Mouse (Mus musculus): ENCODE results near the gene Dync1li2. TPM values are rescaled to one million over a fixed set of nuclear protein-coding genes. Genes with fewer than 3 reads are reported as not detected.

Dync1li2 gene
- polyA plus RNA-seq, 1 experiment from 2014 or later: 64.7 TPM

DNA sequence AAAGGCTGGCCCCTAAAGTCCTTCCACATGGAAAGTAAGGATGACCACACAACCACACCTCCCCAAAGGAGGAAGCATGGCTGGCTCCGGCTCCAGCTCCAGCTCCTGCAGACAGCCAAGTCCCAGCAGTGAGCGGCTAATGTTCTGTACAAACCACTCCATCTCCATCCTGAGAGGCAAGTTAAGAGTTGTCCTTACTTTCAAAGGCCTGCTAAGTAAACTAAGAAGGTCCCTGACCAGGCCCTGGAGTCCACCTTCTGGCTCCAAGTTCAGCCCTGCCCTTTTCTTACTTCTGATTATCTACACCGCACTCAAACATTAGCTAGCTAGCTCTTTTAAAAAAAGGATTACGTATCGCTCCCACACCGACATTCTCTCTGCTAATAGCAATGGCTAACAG is 49.1 kb downstream of the Dync1li2 start:
- Histone ChIP-seq H3K4me1 (peaks cover 19% of the 10 kb centered on the region), H3K36me3 (no peaks in the 10 kb centered on the region), H3K27ac (no peak overlapping the region), H3K9ac (peak overlapping the region; percentile 14; the same call in 1 of the 2 replicates), H3K4me2 (replicated peaks) (peak overlapping the region; percentile 93), H3K27me3 (no peaks in the 10 kb centered on the region), H3K4me3 (peak overlapping the region; percentile 90), H3K9me3 (peaks cover 7% of the 10 kb centered on the region; the same call in 1 of the 2 replicates)
- WGBS: 76% methylated on average over 6 of the region's 6 CpGs
- no peak for ATAC-seq (ENCODE audit: low FRiP score, low read depth)

DNA sequence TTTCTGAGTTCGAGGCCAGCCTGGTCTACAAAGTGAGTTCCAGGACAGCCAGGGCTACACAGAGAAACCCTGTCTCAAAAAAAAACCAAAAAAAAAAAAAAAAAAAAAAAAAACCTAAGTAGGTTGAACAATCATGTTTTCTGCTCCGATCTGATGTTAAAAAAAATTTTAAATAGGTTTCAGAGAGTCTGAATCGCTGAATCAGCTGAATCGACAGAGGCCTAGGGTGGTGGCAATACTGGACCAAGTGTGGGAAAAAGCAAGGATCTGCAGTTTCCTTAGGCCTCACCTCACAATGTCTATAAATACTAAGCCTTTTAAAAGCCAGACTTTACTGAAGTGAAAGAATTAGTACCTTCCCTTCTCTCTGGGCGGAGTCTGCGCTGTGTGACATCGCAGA is 49.7 kb downstream of the Dync1li2 start:
- Histone ChIP-seq H3K27me3 (no peaks in the 10 kb centered on the region), H3K27ac (no peak overlapping the region), H3K9me3 (peaks cover 5% of the 10 kb centered on the region; the same call in 1 of the 2 replicates), H3K4me2 (replicated peaks) (peak overlapping the region; percentile 93), H3K4me3 (peak overlapping the region; percentile 90; the same call in 1 of the 2 replicates), H3K9ac (no peak overlapping the region), H3K4me1 (peaks cover 19% of the 10 kb centered on the region), H3K36me3 (no peaks in the 10 kb centered on the region)
- 90% methylated on average over 7 of the region's 7 CpGs for WGBS
- no peak for ATAC-seq (ENCODE audit: low FRiP score, low read depth)

DNA sequence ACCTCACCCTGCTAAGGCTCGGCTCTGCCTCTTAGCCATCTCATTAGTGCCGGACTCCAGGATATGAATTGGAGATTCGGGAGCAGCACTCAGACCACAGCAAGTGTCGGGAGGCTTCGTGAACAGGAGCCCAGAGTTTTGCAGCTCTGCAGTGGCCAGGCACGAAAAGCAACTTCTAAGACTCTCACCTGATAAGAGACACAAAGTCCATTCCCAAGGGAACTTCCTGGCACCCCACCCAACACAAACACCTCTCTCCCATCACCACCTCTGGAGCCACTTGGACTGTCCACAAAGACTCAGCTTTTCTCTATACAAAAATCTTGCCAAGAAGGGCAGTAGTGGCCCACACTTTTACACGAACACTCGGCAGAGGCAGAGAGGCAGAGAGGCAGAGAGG is 52.6 kb downstream of the Dync1li2 start:
- Histone ChIP-seq H3K4me2 (replicated peaks) (no peak overlapping the region), H3K36me3 (no peaks in the 10 kb centered on the region), H3K4me3 (no peak overlapping the region), H3K27me3 (no peaks in the 10 kb centered on the region), H3K9me3 (no peaks in the 10 kb centered on the region), H3K9ac (no peak overlapping the region), H3K4me1 (peaks cover 48% of the 10 kb centered on the region), H3K27ac (no peak overlapping the region)
- 87% methylated on average over 8 of the region's 8 CpGs for WGBS
- ATAC-seq (ENCODE audit: low FRiP score, low read depth): no peak

DNA sequence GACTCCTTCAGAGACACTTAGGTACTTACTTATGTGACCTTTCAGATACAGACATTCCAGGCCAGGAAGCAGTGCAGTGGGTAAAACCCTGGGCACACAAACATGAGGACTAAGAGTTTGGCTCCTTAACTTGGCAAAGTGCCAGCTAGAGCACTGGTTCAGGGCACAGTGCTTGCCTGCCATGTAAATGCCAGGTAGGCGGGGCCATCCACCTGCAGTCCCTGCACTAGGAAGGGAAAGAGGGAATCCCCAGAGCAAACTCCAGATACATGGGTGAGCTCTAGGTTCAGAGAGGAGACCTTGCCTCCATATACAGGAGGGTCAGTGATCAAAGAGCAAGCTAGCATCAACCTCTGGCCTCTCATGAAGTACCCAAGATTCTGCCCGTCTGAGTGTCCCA is 54.9 kb downstream of the Dync1li2 start:
- no peaks in the 10 kb centered on the region for H3K27me3 ChIP-seq
- no peak overlapping the region for H3K9ac ChIP-seq
- no peak overlapping the region for H3K4me2 ChIP-seq (replicated peaks)
- 71% methylated on average over 2 of the region's 2 CpGs for WGBS
- peaks cover 46% of the 10 kb centered on the region for H3K4me1 ChIP-seq
- no peaks in the 10 kb centered on the region for H3K36me3 ChIP-seq
- H3K27ac ChIP-seq: no peak overlapping the region
- H3K4me3 ChIP-seq: no peak overlapping the region
- no peaks in the 10 kb centered on the region for H3K9me3 ChIP-seq
- ATAC-seq (ENCODE audit: low FRiP score, low read depth): no peak

DNA sequence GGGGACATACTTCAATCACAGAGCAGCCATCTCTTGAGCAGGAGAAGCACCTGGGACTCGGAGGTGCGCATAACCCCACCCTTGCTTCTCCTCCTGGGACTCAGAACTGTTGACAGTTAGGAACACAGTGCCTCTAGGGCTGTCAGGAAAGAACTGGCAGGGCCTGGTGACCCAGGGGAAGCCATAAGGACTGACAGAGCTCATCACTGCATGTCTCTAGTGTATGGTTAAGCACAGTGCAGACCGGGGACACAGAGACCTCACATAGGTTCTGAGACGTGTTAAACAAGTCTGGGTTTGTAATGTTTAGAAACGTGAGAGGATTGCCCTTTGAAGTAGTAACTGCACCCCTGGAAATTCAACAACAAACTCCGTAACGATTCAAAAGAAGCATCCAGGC is 55.3 kb downstream of the Dync1li2 start:
- Histone ChIP-seq H3K4me2 (replicated peaks) (no peak overlapping the region), H3K9ac (no peak overlapping the region), H3K27me3 (no peaks in the 10 kb centered on the region), H3K4me1 (peaks cover 50% of the 10 kb centered on the region), H3K4me3 (no peak overlapping the region), H3K27ac (no peak overlapping the region), H3K9me3 (no peaks in the 10 kb centered on the region), H3K36me3 (no peaks in the 10 kb centered on the region)
- 43% methylated on average over 7 of the region's 7 CpGs for WGBS
- no peak for ATAC-seq (ENCODE audit: low FRiP score, low read depth)

DNA sequence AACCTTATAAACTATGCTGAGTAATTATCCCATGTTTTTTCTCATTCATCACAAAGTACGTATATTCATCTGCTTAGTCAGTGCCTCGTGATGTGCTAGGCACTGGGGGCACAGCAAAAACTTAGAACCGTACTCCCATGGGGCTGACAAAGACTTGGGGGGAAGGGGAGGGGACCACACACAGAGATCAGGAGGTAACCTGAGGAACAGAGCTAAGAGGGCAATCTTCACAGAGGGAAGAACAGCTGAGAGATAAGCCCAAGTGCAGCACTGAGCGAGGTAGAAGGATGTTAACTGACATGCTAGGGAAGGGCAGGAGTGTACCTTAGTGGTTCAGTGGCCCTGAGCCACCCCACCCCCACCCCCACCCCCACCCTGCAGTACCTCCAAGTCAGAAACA is 56.2 kb downstream of the Dync1li2 start:
- no peaks in the 10 kb centered on the region for H3K9me3 ChIP-seq
- no peak overlapping the region for H3K27ac ChIP-seq
- H3K36me3 ChIP-seq: no peaks in the 10 kb centered on the region
- peaks cover 51% of the 10 kb centered on the region for H3K4me1 ChIP-seq
- WGBS: 13% methylated on average over 4 of the region's 4 CpGs
- peak overlapping the region; percentile 32 for H3K4me2 ChIP-seq (replicated peaks)
- H3K27me3 ChIP-seq: no peaks in the 10 kb centered on the region
- H3K9ac ChIP-seq: no peak overlapping the region
- no peak overlapping the region for H3K4me3 ChIP-seq
- peak; percentile 65; the same call in 1 of the 2 replicates for ATAC-seq (ENCODE audit: low FRiP score, low read depth)

DNA sequence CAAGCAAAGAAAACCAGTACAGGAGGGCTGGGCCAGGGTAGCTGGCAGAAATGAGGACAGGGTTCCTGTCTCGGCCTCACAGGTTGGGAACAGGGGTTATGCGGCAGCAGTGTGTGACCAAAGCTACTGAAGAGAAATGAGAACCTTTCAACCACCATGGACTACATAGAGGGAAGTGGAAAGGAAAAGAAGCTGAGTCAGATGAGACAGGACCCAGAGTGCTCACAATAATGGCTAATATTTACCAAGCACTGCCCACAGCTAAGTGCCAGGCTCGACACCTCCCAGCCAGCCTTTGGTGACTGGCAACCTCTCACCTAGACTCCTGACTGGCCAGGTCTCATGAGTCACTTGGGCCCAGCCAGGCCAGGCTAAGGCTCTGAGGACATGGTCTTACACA is 58.9 kb downstream of the Dync1li2 start:
- 76% methylated on average over 3 of the region's 3 CpGs for WGBS
- H3K27me3 ChIP-seq: no peaks in the 10 kb centered on the region
- no peak overlapping the region for H3K9ac ChIP-seq
- ATAC-seq (ENCODE audit: low FRiP score, low read depth): no peak
- no peak overlapping the region for H3K27ac ChIP-seq
- H3K36me3 ChIP-seq: no peaks in the 10 kb centered on the region
- H3K4me2 ChIP-seq (replicated peaks): no peak overlapping the region
- peaks cover 66% of the 10 kb centered on the region for H3K4me1 ChIP-seq
- no peaks in the 10 kb centered on the region for H3K9me3 ChIP-seq
- no peak overlapping the region for H3K4me3 ChIP-seq

DNA sequence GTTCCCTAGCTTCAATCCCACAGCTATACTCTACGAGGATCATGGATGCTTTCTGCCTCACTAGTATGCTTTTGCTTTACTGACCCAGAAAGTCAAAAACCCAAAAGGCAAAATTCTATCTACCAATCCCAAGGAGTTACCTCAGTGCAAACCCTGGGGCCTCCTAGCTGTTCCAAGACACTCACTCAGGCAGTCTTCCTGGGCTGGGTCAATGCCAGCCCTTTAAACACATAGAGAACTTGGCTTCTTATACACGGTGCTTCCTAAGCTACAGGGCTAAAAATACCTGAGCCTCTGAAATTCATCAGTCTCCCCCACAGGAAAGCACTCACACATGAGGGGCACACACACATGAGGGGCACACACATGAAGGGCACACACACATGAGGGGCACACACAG is 59.6 kb downstream of the Dync1li2 start:
- no peaks in the 10 kb centered on the region for H3K27me3 ChIP-seq
- 55% methylated on average over 2 of the region's 2 CpGs for WGBS
- H3K9ac ChIP-seq: no peak overlapping the region
- no peaks in the 10 kb centered on the region for H3K9me3 ChIP-seq
- no peak overlapping the region for H3K27ac ChIP-seq
- peaks cover 66% of the 10 kb centered on the region for H3K4me1 ChIP-seq
- no peaks in the 10 kb centered on the region for H3K36me3 ChIP-seq
- H3K4me3 ChIP-seq: no peak overlapping the region
- no peak for ATAC-seq (ENCODE audit: low FRiP score, low read depth)
- H3K4me2 ChIP-seq (replicated peaks): no peak overlapping the region

DNA sequence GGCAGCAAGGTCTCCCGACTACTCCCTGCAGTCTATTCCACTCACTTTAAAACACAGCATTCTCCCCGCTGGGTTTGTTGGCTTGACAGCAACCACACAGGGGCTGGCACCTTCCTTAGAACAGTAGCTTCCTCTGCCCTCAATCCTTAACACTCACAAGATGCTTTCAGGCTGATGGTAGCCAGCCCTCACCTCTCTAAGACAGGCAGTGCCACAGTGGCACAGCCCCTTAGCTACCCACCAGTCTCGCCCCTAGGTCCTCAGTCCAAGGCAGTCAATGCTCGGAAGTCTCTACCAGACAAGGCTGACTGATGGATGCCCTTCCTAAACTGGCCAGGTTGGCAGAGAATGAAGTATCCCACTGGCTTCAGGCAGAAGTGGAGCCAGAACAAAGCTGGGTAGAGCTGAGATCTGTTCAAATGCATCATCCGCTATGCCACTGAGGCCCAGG is 61.9 kb downstream of the Dync1li2 start:
- ATAC-seq (ENCODE audit: low FRiP score, low read depth): no peak
- Histone ChIP-seq H3K9ac (0 out of 2 replicates have a peak overlapping the region, but pooled peaks have one; percentile 43), H3K9me3 (no peaks in the 10 kb centered on the region), H3K27me3 (no peaks in the 10 kb centered on the region), H3K4me2 (replicated peaks) (no peak overlapping the region), H3K4me3 (no peak overlapping the region), H3K36me3 (no peaks in the 10 kb centered on the region), H3K4me1 (peaks cover 49% of the 10 kb centered on the region), H3K27ac (no peak overlapping the region)
- WGBS: 83% methylated on average over 5 of the region's 5 CpGs

DNA sequence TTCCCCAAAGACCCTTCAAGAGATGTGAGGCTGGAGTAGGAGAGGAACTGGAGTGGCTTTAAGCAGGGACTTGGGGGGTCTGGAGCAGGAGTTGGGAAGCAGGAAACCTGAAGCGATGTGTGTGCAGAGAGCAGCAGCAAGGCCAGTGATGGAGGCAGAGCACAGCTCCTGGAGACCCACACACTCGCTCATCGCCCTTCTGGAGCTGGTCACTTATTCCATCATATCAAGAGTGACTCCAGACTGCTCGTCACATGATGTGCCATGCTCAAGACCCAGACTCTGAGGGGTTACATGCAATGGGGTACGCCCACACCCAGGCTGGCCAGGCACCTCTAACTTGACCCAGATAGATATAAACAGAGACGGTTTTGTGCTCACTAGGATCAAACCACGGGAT is 62.6 kb downstream of the Dync1li2 start:
- 86% methylated on average over 7 of the region's 7 CpGs for WGBS
- Histone ChIP-seq H3K27ac (no peak overlapping the region), H3K4me3 (no peak overlapping the region), H3K9me3 (no peaks in the 10 kb centered on the region), H3K27me3 (no peaks in the 10 kb centered on the region), H3K36me3 (no peaks in the 10 kb centered on the region), H3K9ac (no peak overlapping the region), H3K4me1 (peaks cover 49% of the 10 kb centered on the region), H3K4me2 (replicated peaks) (no peak overlapping the region)
- no peak for ATAC-seq (ENCODE audit: low FRiP score, low read depth)

DNA sequence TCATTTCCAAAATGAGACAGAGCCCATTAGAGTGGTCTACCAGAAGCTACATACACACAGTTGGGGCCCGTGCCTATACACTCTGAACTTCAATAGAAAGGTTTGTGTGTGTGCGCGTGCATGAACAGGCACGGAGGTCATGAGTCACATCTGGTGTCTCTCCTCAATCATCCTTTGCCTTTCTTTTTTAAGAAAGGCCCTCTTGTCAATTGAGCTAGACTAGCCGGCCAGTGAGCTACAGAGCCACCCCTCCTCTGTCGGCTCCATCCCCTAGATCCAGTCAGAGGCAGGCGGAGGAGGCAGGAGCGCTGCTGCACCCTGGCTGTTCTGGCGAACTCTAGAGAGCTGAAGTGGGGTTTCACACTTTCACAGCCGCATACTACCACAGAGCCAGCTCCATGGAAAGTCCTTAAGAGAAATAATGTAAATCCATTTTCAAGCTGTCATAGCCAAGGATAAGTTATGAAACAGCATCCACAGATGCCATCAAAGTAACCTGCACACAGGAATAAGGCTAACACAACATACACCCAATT is 63.5 kb downstream of the Dync1li2 start:
- Histone ChIP-seq H3K4me1 (peaks cover 52% of the 10 kb centered on the region), H3K27me3 (no peaks in the 10 kb centered on the region), H3K27ac (no peak overlapping the region), H3K36me3 (no peaks in the 10 kb centered on the region), H3K4me2 (replicated peaks) (no peak overlapping the region), H3K9me3 (no peaks in the 10 kb centered on the region), H3K4me3 (no peak overlapping the region), H3K9ac (no peak overlapping the region)
- 67% methylated on average over 10 of the region's 10 CpGs for WGBS
- ATAC-seq (ENCODE audit: low FRiP score, low read depth): no peak

DNA sequence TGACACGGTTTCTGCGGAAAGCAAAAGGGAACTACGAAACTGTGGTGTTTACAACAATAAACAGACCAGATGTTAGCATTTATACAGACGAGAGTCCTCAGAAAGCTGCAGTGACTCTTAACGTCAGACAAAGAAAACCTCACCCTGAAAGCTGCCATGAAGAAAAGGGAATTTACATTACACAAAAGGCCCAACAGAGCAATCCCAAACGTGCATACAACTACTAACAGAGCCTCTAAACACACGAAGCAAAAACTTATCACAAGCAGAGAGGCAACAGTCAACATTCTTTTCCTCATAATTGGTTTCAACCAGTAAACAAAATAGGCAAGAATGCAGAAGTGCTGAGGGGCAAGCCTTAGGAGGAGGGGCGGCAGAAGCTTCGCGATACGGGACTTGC is 66.2 kb downstream of the Dync1li2 start:
- no peak overlapping the region for H3K4me3 ChIP-seq
- no peaks in the 10 kb centered on the region for H3K27me3 ChIP-seq
- H3K27ac ChIP-seq: no peak overlapping the region
- no peaks in the 10 kb centered on the region for H3K36me3 ChIP-seq
- ATAC-seq (ENCODE audit: low FRiP score, low read depth): no peak
- H3K4me2 ChIP-seq (replicated peaks): no peak overlapping the region
- 47% methylated on average over 11 of the region's 11 CpGs for WGBS
- no peaks in the 10 kb centered on the region for H3K9me3 ChIP-seq
- H3K4me1 ChIP-seq: peaks cover 39% of the 10 kb centered on the region
- H3K9ac ChIP-seq: no peak overlapping the region

DNA sequence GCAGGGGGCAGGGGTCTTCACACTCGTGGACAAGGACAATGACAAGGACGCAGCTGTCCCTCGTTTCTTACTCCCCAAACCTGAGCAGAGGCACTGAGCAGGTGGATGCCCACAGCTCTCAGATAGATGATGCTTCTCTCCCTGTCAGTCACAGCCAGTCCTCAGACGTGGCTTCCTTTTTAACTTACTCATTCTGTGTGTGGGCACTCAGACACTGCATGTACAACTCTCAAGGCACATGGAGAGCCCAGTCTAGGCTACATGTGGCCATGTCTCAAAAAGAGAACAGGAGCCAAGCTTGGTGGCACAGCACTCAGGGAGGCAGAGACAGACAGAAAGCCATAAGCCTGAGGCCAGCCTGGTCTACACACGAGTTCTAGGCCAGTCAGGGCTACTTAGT is 66.9 kb downstream of the Dync1li2 start:
- no peaks in the 10 kb centered on the region for H3K27me3 ChIP-seq

More for the DNA sequence above, 66.9 kb downstream of the Dync1li2 start:
- H3K36me3 ChIP-seq: 0 out of 2 replicates have a peak, but pooled peaks cover 3% of the 10 kb centered on the region
- 78% methylated on average over 5 of the region's 5 CpGs for WGBS
- H3K27ac ChIP-seq: no peak overlapping the region
- no peak overlapping the region; the same call in 1 of the 2 replicates for H3K9ac ChIP-seq
- H3K9me3 ChIP-seq: no peaks in the 10 kb centered on the region
- ATAC-seq (ENCODE audit: low FRiP score, low read depth): no peak
- H3K4me2 ChIP-seq (replicated peaks): no peak overlapping the region
- H3K4me3 ChIP-seq: no peak overlapping the region
- H3K4me1 ChIP-seq: peaks cover 37% of the 10 kb centered on the region

Data from limb, embryonic 13.5 days (tissue).